9 mouse cellular contexts compared by ENCODE assay signal in the genomic region with DNA sequence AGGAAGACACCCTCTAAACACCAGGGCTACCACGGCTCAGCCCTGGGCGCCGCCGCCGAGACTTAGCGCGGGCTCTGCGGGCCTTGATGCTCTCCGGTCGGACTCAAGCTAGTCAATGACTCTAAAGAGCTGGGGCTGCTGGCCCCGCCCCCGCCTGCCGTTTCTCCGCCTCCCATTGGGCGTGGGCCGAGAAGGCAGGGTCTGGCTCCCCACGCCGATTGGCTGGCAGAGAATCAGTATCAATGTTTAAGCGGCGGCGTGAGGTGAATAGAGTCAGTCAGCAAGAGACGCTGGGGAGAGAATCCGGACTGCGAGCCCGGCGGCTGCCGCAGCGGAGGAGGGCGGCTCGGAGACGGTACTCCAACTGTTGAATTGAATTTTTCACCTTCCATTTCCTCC. TPM values are rescaled to one million over a fixed set of nuclear protein-coding genes. Genes with fewer than 3 reads are reported as not detected.
A peak's percentile ranks its signal among the peaks of the same experiment; 100 is the strongest.
DNase-seq lines count a peak whose midpoint lies in the region; ATAC-seq and TF ChIP-seq lines count a peak whose summit lies in the region.
"Had no signal": no experiment of that assay in that cellular context is flagged by ENCODE, and none has a peak within 500 bp of the region (broad histone marks: within the 10 kb centered on the region; RNA-seq: fewer than 3 reads in every experiment).

Gene Pcdh17, plus strand, starts transcription at position 276 of the 399 bp plus-strand sequence.

- DNase-seq in heart, postnatal 0 days (ENCODE audit: low spot score) = peak; percentile 94
- DNase-seq in kidney, postnatal 4 days = peak; percentile 95 to 97
- DNase-seq in neural tube, embryonic 11.5 days (ENCODE audit: low spot score) = peak; percentile 99
- peak; percentile 92 for DNase-seq in telencephalon, adult 2 months (ENCODE audit: low read depth, low spot score)

- ATAC-seq in CD4-positive, CD25-positive, alpha-beta regulatory T cell, adult 4 months = peak; percentile 80
- peak; percentile 81 for ATAC-seq in cerebellum, adult (ENCODE audit: insufficient number of reproducible peaks, low FRiP score, low TSS enrichment)
- peak; percentile 91 for ATAC-seq in forebrain, embryonic 13.5 days
- peak; percentile 95 for ATAC-seq in heart, postnatal 0 days (ENCODE audit: insufficient read depth, low read depth)
- ATAC-seq in liver, embryonic 15.5 days (ENCODE audit: insufficient read depth) = peak; percentile 83
- peak; percentile 90 for ATAC-seq in neural tube, embryonic 11.5 days (ENCODE audit: insufficient read depth, low FRiP score, low TSS enrichment)

- H3K9ac ChIP-seq in forebrain, embryonic 13.5 days = peak within 1 kb of the TSS; percentile 73
- peak within 1 kb of the TSS; percentile 51 for H3K9ac ChIP-seq in heart, postnatal 0 days (replicated peaks; ENCODE audit: low read depth, low read length)
- no peak within 1 kb of the TSS for H3K9ac ChIP-seq in liver, embryonic 15.5 days
- H3K9ac ChIP-seq in neural tube, embryonic 11.5 days (ENCODE audit: low read length) = peak within 1 kb of the TSS; percentile 61

- peak within 1 kb of the TSS; percentile 87 for H3K27ac ChIP-seq in forebrain, embryonic 13.5 days
- peak within 1 kb of the TSS; percentile 31 for H3K27ac ChIP-seq in heart, postnatal 0 days (ENCODE audit: low read depth)
- H3K27ac ChIP-seq in liver, embryonic 15.5 days (replicated peaks) = no peak within 1 kb of the TSS
- peak within 1 kb of the TSS; percentile 72 for H3K27ac ChIP-seq in neural tube, embryonic 11.5 days (ENCODE audit: low read depth, low read length)

- no peaks in the 10 kb centered on the region for H3K9me3 ChIP-seq in forebrain, embryonic 13.5 days (replicated peaks)
- H3K9me3 ChIP-seq in heart, postnatal 0 days (replicated peaks; ENCODE audit: control insufficient read depth, low read length) = no peaks in the 10 kb centered on the region
- no peaks in the 10 kb centered on the region for H3K9me3 ChIP-seq in liver, embryonic 15.5 days (replicated peaks)
- H3K9me3 ChIP-seq in neural tube, embryonic 11.5 days (ENCODE audit: control insufficient read depth, low read length) = no peaks in the 10 kb centered on the region

- WGBS in forebrain, embryonic 13.5 days = under 1% methylated on average over 31 of the region's 31 CpGs
- WGBS in heart, postnatal 0 days = under 1% methylated on average over 31 of the region's 31 CpGs
- WGBS in liver, embryonic 15.5 days (ENCODE audit: insufficient replicate concordance) = 0% methylated on average over 31 of the region's 31 CpGs
- WGBS in neural tube, embryonic 11.5 days = under 1% methylated on average over 31 of the region's 31 CpGs

- H3K4me3 ChIP-seq in forebrain, embryonic 13.5 days = peak within 1 kb of the TSS; percentile 64
- peak within 1 kb of the TSS; percentile 58 for H3K4me3 ChIP-seq in heart, postnatal 0 days (ENCODE audit: low read depth, low read length)
- H3K4me3 ChIP-seq in liver, embryonic 15.5 days (replicated peaks) = peak within 1 kb of the TSS; percentile 40
- H3K4me3 ChIP-seq in neural tube, embryonic 11.5 days (ENCODE audit: low read depth, low read length) = peak within 1 kb of the TSS; percentile 57

- peaks cover 20% of the 10 kb centered on the region for H3K4me1 ChIP-seq in forebrain, embryonic 13.5 days
- peaks cover 15% of the 10 kb centered on the region; the same call in 1 of the 2 replicates for H3K4me1 ChIP-seq in heart, postnatal 0 days (ENCODE audit: control insufficient read depth, insufficient read depth)
- peaks cover 21% of the 10 kb centered on the region; the same call in 1 of the 2 replicates for H3K4me1 ChIP-seq in liver, embryonic 15.5 days (replicated peaks)
- peaks cover 3% of the 10 kb centered on the region; the same call in 1 of the 2 replicates for H3K4me1 ChIP-seq in neural tube, embryonic 11.5 days (ENCODE audit: control insufficient read depth, insufficient read depth, low read length)

- TF ChIP-seq EP300 in heart, postnatal 0 days (IDR thresholded peaks at IDR 0.05; ENCODE audit: low read depth) = no peak

- H3K4me2 ChIP-seq in forebrain, embryonic 13.5 days = peak within 1 kb of the TSS; percentile 91
- peak within 1 kb of the TSS; percentile 79 for H3K4me2 ChIP-seq in heart, postnatal 0 days (ENCODE audit: low read depth, low read length)
- H3K4me2 ChIP-seq in liver, embryonic 15.5 days = peak within 1 kb of the TSS; percentile 64
- peak within 1 kb of the TSS; percentile 93 for H3K4me2 ChIP-seq in neural tube, embryonic 11.5 days (ENCODE audit: low read depth)

- no peaks in the 10 kb centered on the region for H3K36me3 ChIP-seq in forebrain, embryonic 13.5 days (ENCODE audit: poor library complexity, severe bottlenecking)
- H3K36me3 ChIP-seq in heart, postnatal 0 days (replicated peaks; ENCODE audit: control insufficient read depth, insufficient read depth, low read length) = no peaks in the 10 kb centered on the region
- no peaks in the 10 kb centered on the region for H3K36me3 ChIP-seq in liver, embryonic 15.5 days (replicated peaks)
- H3K36me3 ChIP-seq in neural tube, embryonic 11.5 days (ENCODE audit: control insufficient read depth, insufficient read depth, low read length) = no peaks in the 10 kb centered on the region

- no peak for TF ChIP-seq CTCF in heart, postnatal 0 days (IDR thresholded peaks at IDR 0.05; ENCODE audit: low read depth)

- H3K27me3 ChIP-seq in forebrain, embryonic 13.5 days = peaks cover 19% of the 10 kb centered on the region
- H3K27me3 ChIP-seq in heart, postnatal 0 days (ENCODE audit: control insufficient read depth, insufficient read depth, low read length) = peaks cover 34% of the 10 kb centered on the region
- peaks cover 60% of the 10 kb centered on the region for H3K27me3 ChIP-seq in liver, embryonic 15.5 days
- H3K27me3 ChIP-seq in neural tube, embryonic 11.5 days (ENCODE audit: control insufficient read depth, insufficient read depth, low read length) = peaks cover 25% of the 10 kb centered on the region

RNA-seq across cellular contexts. Expression of gene Pcdh17, which starts in this region (rescaled TPM):
- polyA plus RNA-seq in CD4-positive, CD25-positive, alpha-beta regulatory T cell, adult 4 months (2017; shearing (Covaris generic)) = under 1 TPM; 0.13 TPM
- 8.9 and 11.0 TPM in 2 replicates for polyA plus RNA-seq in forebrain, embryonic 13.5 days (2015; fragmentation: Nextera tagmentation; extraction: Ambion mirVana)
- total RNA-seq in heart, postnatal 0 days (2014; rRNA removed; ENCODE audit: low replicate concordance) = 3.7 and 5.6 TPM in 2 replicates
- polyA plus RNA-seq in heart, postnatal 0 days (2015; fragmentation: Nextera tagmentation; extraction: Ambion mirVana) = 3.7 and 3.9 TPM in 2 replicates
- 0.50 and 0.81 TPM in 2 replicates for polyA plus RNA-seq in liver, embryonic 15.5 days (2015; fragmentation: Nextera tagmentation; extraction: Ambion mirVana)
- 8.6 and 8.7 TPM in 2 replicates for polyA plus RNA-seq in neural tube, embryonic 11.5 days (2014; fragmentation: Nextera tagmentation; extraction: Ambion mirVana)
- total RNA-seq: MEL had no signal

Comparison
In these comparisons a context has a peak if more than half of its experiments do, and no peak if none do; other contexts are left out.
1. Peak in ATAC-seq in CD4-positive, CD25-positive, alpha-beta regulatory T cell, adult 4 months; RNA of the gene not detected or under 1 TPM.
2. Peak in ATAC-seq, H3K4me3 ChIP-seq and H3K4me2 ChIP-seq in liver, embryonic 15.5 days; RNA of the gene not detected or under 1 TPM.